Mouse (Mus musculus) heart, postnatal 36 days (tissue): ENCODE measurements around the gene Aldh5a1. TPM values are rescaled to one million over a fixed set of nuclear protein-coding genes. Genes with fewer than 3 reads are reported as not detected.
A peak's percentile ranks its signal among the peaks of the same experiment; 100 is the strongest.

Experiments
- DNase-seq, 2 experiments: peaks; one replicate each; pipeline ENCODE4 v3.0.0; 2021 to 2022
- intact Hi-C: fragments of 180-260 bp; cut with DNase I; formaldehyde crosslinking; loops from one replicate; pipeline ENCODE4 v1.15.1; 2025
- total RNA-seq, 2 experiments: library from RNA; stranded (reverse); gene quantifications; 2 replicates each; pipeline ENCODE4 v1.2.3; 2021

Aldh5a1 gene
- total RNA-seq, 2 experiments from 2014 or later = 23.4 to 26.5 TPM

- intact Hi-C loops = loop anchor here (1.0 kb wide), 1 partner anchor 50 kb away; no protein-coding TSS in a partner anchor
- DNase-seq = no peak
Measured at GRCm38 (mm10) chr13:24937839-24938166, 342 bp upstream of the Aldh5a1 start.

GRCm38 (mm10) chr13:24936772-24937107 is 721 bp downstream of the Aldh5a1 start:
- DNase-seq = no peak
- intact Hi-C loops = no loop called here

GRCm38 (mm10) chr13:24933199-24933598 is 4.3 kb downstream of the Aldh5a1 start:
- intact Hi-C loops = no loop called here
- DNase-seq = no peak

- intact Hi-C loops = no loop called here
- DNase-seq = no peak
Measured at GRCm38 (mm10) chr13:24930591-24930990, 6.9 kb downstream of the Aldh5a1 start.

GRCm38 (mm10) chr13:24923991-24924390 is 13.5 kb downstream of the Aldh5a1 start:
- intact Hi-C loops = loop anchor here (5.0 to 10.0 kb wide), 4 partner anchors 42 to 442 kb away; partner anchors contain the start of genes Acot13 and Tdp2
- no peak for DNase-seq

- intact Hi-C loops = loop anchor here (5.0 to 10.0 kb wide), 4 partner anchors 39 to 439 kb away; partner anchors contain the start of genes Acot13 and Tdp2
- no peak for DNase-seq
Measured at GRCm38 (mm10) chr13:24921281-24921680, 16.2 kb downstream of the Aldh5a1 start.

- peak; percentile 44 to 48 for DNase-seq
- intact Hi-C loops = loop anchor here (5.0 to 10.0 kb wide), 4 partner anchors 38 to 438 kb away; partner anchors contain the start of genes Acot13 and Tdp2
Measured at GRCm38 (mm10) chr13:24920333-24920977, 17.0 kb downstream of the Aldh5a1 start.

GRCm38 (mm10) chr13:24915831-24916230 is 21.6 kb downstream of the Aldh5a1 start:
- intact Hi-C loops = loop anchor here (5.0 kb wide), 1 partner anchor 74 kb away; no protein-coding TSS in a partner anchor
- DNase-seq = no peak

GRCm38 (mm10) chr13:24914915-24915314 is 22.5 kb downstream of the Aldh5a1 start:
- DNase-seq = no peak
- intact Hi-C loops = loop anchor here (5.0 kb wide), 1 partner anchor 73 kb away; no protein-coding TSS in a partner anchor

- no peak for DNase-seq
Measured at GRCm38 (mm10) chr13:24913576-24913975, 23.9 kb downstream of the Aldh5a1 start.

GRCm38 (mm10) chr13:24909112-24909511 is 28.3 kb downstream of the Aldh5a1 start:
- DNase-seq = no peak

More at GRCm38 (mm10) chr13:24913576-24913975, 23.9 kb downstream of the Aldh5a1 start:
- intact Hi-C loops = no loop called here

GRCm38 (mm10) chr13:24906831-24907570 is 30.5 kb downstream of the Aldh5a1 start:
- DNase-seq = no peak
- intact Hi-C loops = no loop called here

More at GRCm38 (mm10) chr13:24909112-24909511, 28.3 kb downstream of the Aldh5a1 start:
- intact Hi-C loops = no loop called here

- no peak for DNase-seq
- intact Hi-C loops = no loop called here
Measured at GRCm38 (mm10) chr13:24905422-24905821, 32.0 kb downstream of the Aldh5a1 start.

- intact Hi-C loops = no loop called here
- DNase-seq = peak; percentile 21 to 24
Measured at GRCm38 (mm10) chr13:24903412-24903811, 34.0 kb downstream of the Aldh5a1 start.

GRCm38 (mm10) chr13:24901916-24902315 is 35.5 kb downstream of the Aldh5a1 start:
- intact Hi-C loops = no loop called here
- no peak for DNase-seq

- DNase-seq = no peak
- intact Hi-C loops = no loop called here
Measured at GRCm38 (mm10) chr13:24893880-24894279, 43.6 kb downstream of the Aldh5a1 start.

GRCm38 (mm10) chr13:24892516-24892915 is 44.9 kb downstream of the Aldh5a1 start:
- intact Hi-C loops = no loop called here
- DNase-seq = no peak

GRCm38 (mm10) chr13:24889554-24889953 is 47.9 kb downstream of the Aldh5a1 start:
- DNase-seq = no peak
- intact Hi-C loops = no loop called here

- peak in 1 of 2 experiments; percentile 10 for DNase-seq
Measured at GRCm38 (mm10) chr13:24882411-24882810, 55.0 kb downstream of the Aldh5a1 start.

GRCm38 (mm10) chr13:24880704-24881103 is 56.8 kb downstream of the Aldh5a1 start:
- intact Hi-C loops = loop anchor here (5.0 kb wide), 1 partner anchor 42 kb away; no protein-coding TSS in a partner anchor

More at GRCm38 (mm10) chr13:24882411-24882810, 55.0 kb downstream of the Aldh5a1 start:
- intact Hi-C loops = loop anchor here (5.0 kb wide), 1 partner anchor 40 kb away; no protein-coding TSS in a partner anchor

GRCm38 (mm10) chr13:24880208-24880607 is 57.3 kb downstream of the Aldh5a1 start:
- no peak for DNase-seq
- intact Hi-C loops = loop anchor here (5.0 kb wide), 1 partner anchor 42 kb away; no protein-coding TSS in a partner anchor

More at GRCm38 (mm10) chr13:24880704-24881103, 56.8 kb downstream of the Aldh5a1 start:
- no peak for DNase-seq
